Mouse (Mus musculus): Measurements from ENCODE around the gene Tubg1. TPM values are rescaled to one million over a fixed set of nuclear protein-coding genes. Genes with fewer than 3 reads are reported as not detected.
A peak's percentile ranks its signal among the peaks of the same experiment; 100 is the strongest.
"Not testable (repeated sequence)": the region's sequence is repeated elsewhere in the genome, so short reads cannot be mapped to it uniquely, and the experiment has no call there.

Gene Tubg1
- total RNA-seq, 2 experiments from 2014 or later = 52.1 to 52.7 TPM

DNA sequence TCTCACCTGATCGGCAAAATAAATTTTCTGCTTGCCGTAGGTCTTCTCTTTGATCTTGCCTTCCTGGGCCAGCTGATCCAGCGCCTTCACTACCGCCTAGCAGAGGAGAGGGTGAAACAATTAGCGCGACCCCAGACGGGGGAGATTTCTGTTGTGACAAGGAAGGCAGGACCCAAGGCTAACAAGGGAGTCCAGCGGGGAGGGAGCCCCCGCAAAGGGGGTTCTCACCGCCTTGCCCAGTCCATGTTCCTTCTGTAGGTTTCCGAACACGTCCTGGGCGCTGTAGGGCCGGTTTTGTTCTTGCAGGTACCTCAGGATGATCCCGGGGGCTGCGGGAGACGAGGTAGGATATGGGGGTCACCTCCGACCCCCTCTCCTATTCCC is 24.8 kb upstream of the Tubg1 start:
- intact Hi-C loops (cut with DNase I) = loop anchor here (5.0 kb wide), 1 partner anchor 77 kb away; the partner anchor contains the start of genes Cntnap1 and Plekhh3
- no peak for DNase-seq (ENCODE audit: low spot score in 2 of 2)

DNA sequence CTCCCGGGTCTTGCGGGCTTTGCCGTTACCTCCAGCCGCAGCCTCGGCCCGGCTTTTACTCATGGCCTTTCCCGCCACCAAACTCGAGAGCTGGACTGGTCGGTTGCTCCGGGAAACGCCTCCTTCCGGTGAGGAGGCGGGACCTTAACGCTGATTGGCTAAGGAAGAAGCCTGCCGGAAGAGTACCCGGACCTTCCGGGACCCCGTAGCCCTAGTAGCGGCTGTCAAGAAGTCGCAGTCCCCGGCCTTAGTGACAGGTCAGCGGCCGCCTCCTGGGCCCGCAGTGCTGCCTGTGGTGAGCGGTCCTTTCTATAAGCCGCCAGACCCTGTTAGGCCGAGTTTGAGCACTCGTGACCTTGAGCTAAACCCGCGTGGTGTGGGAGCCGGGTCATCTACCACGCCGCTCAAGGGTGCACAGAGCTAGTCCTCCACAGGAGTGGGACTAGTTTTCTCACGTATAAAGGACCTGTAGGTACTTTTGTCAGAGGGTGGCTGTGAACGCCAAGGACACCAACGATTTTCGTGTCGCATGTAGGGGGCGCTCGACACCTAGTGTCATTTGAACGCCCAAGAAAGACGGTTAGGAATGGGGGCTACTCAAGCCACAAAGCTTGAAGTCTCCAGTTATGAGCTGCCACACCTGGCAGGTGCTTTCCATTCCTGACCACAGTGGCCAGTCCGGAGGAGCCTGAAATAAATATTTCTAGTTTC is 24.3 kb upstream of the Tubg1 start, which contains the start of gene Psmc3ip:
Psmc3ip (minus strand) TSS at position 123 of the 711 bp plus-strand sequence.
- intact Hi-C loops (cut with DNase I) = loop anchor here (5.0 kb wide), 1 partner anchor 77 kb away; the partner anchor contains the start of genes Cntnap1 and Plekhh3
- peak; percentile 95 to 96 for DNase-seq (ENCODE audit: low spot score in 2 of 2)

DNA sequence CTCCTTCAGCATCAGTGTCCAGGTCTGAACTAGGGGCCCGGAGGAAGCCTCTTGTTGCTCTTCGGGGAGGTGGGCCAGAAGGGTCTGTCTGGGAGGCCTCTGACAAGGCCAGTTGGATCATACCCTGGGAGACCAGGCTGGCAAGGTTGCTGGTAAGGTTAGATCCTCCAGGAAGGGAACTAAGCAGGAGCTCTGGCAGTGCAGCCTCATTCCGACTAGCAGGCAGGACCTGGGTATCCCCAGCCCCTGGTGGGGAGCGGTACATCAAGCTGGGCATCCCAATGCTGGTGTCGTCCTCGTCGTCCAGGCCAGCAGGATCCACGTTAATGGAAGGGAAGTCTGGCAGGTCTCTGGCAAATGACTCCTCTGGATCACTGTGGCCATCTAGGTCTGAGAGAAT is 21.5 kb upstream of the Tubg1 start:
- intact Hi-C loops (cut with DNase I) = loop anchor here (5.0 kb wide), 1 partner anchor 74 kb away; the partner anchor contains the start of genes Cntnap1 and Plekhh3
- no peak for DNase-seq (ENCODE audit: low spot score in 2 of 2)

DNA sequence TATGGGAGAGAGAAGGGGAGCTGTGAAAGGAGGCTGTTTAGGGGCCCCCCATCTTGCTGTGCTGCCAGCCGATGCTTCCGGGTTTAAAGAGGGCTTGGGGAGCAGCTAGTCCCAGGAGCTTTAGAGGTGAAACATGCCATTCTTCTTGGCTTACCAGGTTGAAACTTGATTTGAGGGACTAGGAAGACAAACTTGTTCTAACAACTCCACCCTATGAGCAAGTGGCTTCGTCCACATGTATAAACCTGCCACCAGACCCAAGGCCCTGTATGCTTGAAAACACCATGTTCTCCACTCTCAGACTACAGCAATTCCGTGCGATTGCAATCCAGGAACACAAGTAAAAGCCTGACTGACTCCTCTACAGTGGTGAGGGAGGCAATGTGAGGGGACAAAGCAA is 16.7 kb upstream of the Tubg1 start:
- DNase-seq (ENCODE audit: low spot score in 2 of 2) = no peak
- intact Hi-C loops (cut with DNase I) = no loop called here

DNA sequence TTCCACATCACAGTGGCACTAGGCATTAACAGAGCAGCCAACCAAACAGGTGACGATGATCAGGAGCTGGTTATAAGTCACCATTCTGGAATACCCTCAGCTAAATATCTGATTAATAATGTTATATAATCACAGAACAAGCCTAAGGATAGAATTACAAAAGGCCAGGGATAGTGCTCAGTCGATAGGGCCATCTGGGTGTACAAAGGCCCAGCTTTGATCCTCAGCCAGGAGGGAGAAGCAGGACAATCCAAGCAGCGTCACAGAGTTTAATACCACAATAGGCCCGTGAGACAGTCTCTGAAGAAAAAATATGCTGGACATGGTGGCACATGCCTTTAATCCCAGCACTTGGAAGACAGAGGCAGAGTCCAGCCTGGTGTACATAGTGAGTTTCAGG is 10.4 kb upstream of the Tubg1 start:
- no peak for DNase-seq (ENCODE audit: low spot score in 2 of 2)
- intact Hi-C loops (cut with DNase I) = no loop called here

DNA sequence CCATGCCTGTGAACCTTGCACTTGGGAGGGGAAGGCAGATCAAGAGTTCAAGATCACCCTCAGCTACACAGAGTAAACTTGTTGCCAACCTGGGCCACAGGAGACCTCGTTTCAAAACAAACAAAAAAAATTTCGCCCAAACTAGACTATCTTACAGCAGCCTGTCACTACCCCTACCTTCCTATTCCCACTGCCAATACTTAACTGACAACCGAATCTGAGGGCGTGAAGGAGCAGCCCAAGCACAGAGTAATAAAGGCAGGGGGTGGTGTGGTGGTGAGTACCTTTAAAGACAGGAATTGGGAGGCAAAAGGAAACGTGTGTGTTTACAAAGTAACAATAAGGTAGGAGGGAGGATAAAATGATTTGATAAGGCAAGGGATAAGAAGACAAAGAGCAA is 9.0 kb upstream of the Tubg1 start:
- intact Hi-C loops (cut with DNase I) = no loop called here
- no peak for DNase-seq (ENCODE audit: low spot score in 2 of 2)

DNA sequence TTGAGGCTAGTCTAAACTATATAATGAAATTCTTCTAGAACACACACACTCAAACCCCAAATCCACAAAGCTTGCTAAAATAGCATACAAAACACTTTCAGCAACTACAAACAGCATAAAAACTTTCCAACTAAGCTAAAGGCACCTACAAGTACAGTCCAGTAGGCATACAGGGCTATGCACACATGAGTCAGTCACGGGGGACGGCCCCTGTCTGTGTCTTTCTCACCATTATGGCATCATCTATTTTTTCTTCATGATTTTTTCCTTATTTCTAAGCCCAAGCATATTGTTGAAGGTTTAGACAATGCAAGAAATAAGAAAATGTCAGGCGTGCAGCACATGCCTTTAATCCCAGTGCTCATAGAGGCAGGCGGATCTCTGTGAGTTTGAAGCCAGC is 8.6 kb upstream of the Tubg1 start:
- intact Hi-C loops (cut with DNase I) = no loop called here
- DNase-seq (ENCODE audit: low spot score in 2 of 2) = no peak

DNA sequence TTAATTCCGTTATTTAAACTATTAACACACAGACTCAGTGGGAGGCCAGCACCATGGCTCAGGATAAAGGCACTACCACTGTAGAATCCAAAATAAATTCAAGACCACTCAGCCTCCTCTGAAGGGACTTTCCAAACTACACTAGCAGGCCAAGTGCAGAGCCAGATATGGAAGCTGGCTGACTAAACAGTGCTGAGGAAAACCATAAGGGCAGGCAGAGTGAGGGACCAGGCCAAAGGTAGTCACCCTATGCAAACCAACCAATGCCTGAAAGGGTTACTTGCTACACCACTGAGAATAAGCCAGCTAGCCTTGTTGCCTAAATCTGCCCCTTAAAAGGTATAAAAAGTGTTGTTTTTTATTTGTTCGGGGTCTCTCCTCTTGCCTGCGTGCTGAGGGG is 7.6 kb upstream of the Tubg1 start:
- DNase-seq (ENCODE audit: low spot score in 2 of 2) = no peak
- intact Hi-C loops (cut with DNase I) = no loop called here

DNA sequence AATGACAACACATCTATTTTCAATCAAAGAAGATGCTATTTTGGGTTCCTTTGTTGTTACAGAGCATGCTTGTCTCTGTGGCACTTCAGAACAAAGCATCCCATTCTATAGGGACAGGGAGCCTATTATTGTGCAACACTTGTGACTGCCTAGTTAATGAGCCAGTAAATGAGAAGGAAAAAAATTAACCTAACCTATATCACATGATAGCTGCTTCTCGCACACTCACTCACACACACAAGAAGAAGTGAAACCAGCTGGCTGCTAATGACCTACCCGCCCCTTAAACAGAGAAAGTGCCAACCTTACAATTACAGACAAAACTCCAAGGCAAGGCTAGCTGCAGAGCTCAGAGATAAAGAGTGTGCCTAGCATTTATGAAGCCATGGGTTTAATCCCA is 4.2 kb upstream of the Tubg1 start:
- DNase-seq (ENCODE audit: low spot score in 2 of 2) = no peak
- intact Hi-C loops (cut with DNase I) = no loop called here

DNA sequence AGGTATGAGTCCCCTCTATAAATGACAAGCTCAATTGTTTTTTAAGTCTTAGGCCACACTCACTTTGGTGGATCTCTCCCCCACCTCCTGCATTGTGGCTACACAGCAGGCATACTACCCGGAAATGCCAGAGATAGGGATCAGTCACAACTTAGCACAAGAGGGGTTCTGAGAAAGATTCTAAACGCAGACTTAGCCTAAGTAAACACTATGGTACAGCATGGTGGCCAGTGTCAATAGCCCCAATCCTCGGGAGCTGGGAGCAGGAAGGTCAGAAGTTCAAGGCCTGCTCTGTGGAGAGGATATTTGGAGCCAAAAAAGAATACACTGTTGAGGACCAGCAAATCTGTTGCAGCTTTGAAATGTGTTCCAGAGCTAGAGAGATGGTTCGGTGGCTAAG is 1.6 kb upstream of the Tubg1 start:
- DNase-seq (ENCODE audit: low spot score in 2 of 2) = no peak
- intact Hi-C loops (cut with DNase I) = no loop called here

DNA sequence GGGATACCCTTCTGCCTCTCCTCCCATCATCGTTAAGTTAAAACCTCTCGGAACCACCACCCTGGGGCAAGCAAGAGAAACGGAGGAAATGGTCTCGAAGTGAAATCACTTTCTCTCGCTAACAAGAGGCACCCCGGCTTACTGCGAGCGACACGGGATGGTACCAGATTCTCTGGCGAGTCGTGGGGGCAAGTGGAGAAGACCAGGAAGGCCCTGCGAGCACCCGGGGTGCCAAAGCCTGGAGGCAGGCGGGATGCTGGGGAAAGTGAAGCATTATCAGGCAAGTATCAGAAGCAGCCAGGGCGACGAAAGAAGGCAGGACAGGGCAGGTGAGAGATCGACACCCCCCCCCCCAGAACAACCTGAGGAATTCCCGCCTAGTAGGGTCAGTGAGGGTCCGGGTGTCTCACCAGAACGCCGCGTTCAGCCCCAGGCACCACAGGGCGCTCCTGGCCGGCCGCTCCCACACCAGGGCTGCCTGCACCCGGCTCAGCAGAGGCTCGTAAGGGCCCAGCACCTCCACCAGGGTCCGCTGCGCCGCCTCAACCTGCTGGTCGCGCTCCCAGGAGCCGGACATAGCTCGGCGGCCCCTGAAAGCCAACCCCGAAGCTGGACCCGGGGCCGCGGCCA is 492 bp upstream of the Tubg1 start:
- no peak for DNase-seq (ENCODE audit: low spot score in 2 of 2)
- intact Hi-C loops (cut with DNase I) = no loop called here

DNA sequence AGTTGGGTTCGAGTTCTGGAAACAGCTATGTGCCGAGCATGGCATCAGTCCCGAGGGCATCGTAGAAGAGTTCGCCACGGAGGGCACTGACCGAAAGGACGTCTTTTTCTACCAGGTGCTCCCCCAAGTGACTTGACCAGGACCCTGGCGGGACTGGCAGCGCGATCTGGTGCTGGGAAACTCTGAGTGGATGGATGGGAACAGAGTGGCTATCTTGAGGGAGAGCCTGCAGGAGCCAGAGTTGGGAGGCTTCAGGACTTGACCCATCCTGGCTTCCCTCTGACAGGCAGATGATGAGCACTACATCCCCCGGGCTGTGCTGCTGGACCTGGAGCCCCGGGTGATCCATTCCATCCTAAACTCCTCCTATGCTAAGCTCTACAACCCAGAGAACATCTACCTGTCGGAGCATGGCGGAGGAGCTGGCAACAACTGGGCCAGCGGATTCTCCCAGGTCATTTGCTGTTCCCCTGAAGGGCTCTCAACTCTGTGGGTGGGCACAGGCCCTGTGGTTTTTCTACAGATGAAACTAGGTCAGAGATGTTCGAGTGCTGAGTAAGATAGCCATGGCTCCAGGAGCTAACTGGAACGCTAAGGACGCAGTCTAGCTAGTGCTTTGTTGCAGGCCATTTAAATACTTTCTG is 929 bp downstream of the Tubg1 start:
- intact Hi-C loops (cut with DNase I) = loop anchor here (10.0 kb wide), 1 partner anchor 54 kb away; the partner anchor contains the start of genes Ccr10, Cntnap1 and Plekhh3
- DNase-seq (ENCODE audit: low spot score in 2 of 2) = no peak

DNA sequence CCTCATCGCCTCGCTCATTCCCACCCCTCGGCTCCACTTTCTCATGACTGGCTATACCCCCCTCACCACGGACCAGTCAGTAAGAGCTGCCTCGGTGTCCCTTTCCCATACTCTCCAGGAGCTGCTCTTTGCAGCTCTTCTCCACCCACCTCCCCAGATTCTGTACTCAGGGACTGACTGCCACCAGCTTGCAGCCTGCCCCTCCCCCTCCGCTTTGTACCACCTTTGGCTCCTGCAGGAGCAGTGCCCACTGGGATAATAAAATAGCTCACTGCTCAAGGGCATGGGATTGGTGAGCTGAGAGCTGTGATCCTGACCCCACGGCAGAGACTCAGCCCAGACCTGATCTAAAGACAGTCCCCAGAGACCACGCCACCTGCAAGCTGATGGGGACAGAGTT is 4.8 kb downstream of the Tubg1 start:
- DNase-seq (ENCODE audit: low spot score in 2 of 2) = not testable (repeated sequence)
- intact Hi-C loops (cut with DNase I) = loop anchor here (10.0 kb wide), 1 partner anchor 50 kb away; the partner anchor contains the start of genes Ccr10, Cntnap1 and Plekhh3

DNA sequence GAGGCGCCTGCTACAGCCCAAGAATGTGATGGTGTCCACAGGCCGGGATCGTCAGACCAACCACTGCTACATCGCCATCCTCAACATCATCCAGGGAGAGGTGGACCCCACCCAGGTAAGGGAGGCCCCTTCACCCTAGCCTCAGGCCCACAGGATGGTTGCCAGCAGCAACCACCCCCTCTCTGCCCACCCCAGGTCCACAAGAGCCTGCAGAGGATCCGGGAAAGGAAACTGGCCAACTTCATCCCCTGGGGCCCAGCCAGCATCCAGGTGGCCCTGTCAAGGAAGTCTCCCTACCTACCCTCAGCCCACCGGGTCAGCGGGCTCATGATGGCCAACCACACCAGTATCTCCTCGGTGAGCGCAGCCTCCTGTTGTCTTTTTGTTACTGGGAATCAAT is 5.3 kb downstream of the Tubg1 start:
- intact Hi-C loops (cut with DNase I) = loop anchor here (10.0 kb wide), 1 partner anchor 50 kb away; the partner anchor contains the start of genes Ccr10, Cntnap1 and Plekhh3
- DNase-seq (ENCODE audit: low spot score in 2 of 2) = not testable (repeated sequence)

DNA sequence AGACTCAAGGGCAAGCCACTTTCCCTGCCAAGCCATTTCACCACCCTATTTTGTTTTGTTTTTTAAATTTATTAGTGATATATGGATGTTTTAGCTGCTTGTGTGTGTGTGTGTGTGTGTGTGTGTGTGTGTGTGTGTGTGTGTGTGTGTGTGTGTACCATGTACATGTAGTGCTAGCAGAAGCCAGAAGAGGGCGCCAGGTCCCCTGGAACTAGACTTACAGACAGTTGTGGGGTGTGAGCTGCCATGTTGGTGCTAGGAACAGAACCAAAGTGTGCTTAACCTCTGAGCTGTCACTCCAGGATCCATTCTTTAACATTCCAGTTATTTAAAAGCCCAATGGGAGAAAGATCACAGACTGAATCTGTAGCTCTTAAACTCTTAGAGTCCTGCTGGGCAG is 7.3 kb downstream of the Tubg1 start:
- peak; percentile 21 to 42 for DNase-seq (ENCODE audit: low spot score in 2 of 2)
- intact Hi-C loops (cut with DNase I) = loop anchor here (10.0 kb wide), 1 partner anchor 48 kb away; the partner anchor contains the start of genes Ccr10, Cntnap1 and Plekhh3

DNA sequence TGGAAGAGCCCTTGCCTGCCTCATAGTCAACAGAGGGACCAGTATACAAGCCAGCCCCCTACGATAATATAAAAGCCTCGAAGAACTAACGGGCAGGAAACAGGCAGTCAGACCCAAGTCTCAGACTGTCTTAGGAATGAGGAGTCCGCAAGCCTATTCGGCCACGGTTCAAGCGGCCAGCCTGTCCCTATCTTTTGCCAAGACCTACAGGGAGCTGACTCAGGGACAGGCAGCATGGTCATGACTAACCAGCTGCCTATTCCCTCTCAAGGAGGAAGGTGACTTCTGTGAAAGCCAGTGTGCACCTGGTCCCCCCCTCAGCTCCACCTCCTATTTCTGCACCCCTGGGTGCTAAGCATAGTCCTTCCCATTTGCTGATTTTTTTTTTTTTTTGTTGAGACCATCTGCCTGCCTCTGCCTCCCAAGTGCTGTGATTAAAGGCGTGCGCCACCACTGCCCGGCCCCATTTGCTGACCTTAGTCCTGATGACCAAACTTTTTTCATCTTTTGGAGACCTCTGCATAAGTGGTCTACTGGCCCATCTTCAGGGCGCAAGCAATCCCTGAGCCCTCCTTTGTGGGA is 9.3 kb downstream of the Tubg1 start:
- intact Hi-C loops (cut with DNase I) = loop anchor here (10.0 kb wide), 1 partner anchor 46 kb away; the partner anchor contains the start of genes Ccr10, Cntnap1 and Plekhh3
- DNase-seq (ENCODE audit: low spot score in 2 of 2) = no peak

DNA sequence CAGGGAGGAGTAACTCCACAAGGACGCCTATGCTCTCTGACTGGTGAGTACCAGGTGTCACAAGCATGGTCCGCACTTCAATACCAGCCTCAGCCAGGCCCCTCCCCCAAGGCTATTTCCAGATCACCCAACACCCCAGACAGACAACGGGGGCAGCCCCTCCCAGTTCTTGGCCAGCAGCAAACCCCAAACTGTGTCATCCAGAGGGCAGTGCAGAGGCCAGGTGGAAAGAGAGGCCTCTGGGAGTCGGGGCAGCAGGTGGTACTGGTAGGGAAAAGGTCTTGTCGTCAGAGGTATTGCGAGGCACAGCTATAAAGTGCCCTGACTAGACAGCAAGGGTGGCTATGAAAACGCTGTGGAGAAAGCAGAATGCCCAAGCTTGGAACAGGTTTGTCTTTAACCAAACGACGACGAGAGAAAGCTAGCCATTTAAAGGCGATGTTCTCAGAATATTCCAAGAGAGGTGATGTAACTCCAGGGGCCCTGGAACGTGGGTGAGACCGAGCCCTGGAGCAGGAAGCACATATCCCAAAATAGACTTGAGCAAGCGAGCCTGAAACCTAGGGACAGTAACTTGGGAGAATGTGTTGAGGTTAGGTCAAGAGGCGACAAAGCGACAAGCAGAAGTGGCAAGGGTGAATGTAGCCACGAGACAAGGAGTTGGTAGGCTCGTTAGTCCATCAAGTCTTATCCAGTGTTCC is 10.5 kb downstream of the Tubg1 start:
- DNase-seq (ENCODE audit: low spot score in 2 of 2) = peak in 1 of 2 experiments; percentile 26
- intact Hi-C loops (cut with DNase I) = no loop called here

DNA sequence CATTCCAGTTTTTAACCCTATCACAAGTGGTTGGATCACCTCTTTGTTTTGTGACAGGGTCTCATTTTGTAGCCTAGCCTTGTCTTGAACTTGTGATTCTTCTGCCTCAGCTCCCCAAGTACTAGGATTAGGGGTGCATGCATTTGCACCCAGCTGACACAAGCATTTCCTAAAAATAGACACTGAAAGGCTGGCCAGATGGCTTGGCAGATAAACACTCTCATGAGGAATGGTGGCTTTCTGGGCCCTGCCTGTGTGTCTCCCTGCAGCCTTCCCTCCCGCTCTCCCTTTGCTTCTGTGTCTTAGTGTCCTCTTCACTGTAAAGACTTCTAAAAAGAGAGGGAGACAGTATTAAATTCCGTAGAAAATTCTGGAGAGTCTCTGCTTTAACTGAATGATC is 11.4 kb downstream of the Tubg1 start:
- intact Hi-C loops (cut with DNase I) = no loop called here
- DNase-seq (ENCODE audit: low spot score in 2 of 2) = no peak

DNA sequence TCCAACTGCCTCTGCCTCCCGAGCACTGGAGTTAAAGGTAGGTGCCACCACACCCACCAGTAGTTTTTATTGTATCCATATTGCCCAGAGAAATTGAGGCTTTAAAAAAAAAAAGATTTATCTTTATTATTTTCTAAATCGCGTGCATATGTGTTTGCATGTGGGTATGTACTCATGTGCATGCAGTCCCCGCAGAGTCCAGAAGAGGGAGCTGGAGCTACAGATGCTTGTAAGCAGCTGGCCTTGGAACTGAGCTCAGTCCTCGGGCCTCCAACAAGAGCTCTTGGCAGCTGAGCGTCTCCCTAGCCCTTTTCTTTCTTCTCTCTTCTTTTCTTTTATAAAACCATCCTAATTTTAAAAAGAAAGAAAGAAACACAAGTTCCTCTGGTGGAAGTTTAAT is 12.0 kb downstream of the Tubg1 start:
- intact Hi-C loops (cut with DNase I) = no loop called here
- DNase-seq (ENCODE audit: low spot score in 2 of 2) = peak; percentile 33 to 66

All from left cerebral cortex, postnatal 14 days (tissue).